Mouse (Mus musculus) small intestine, adult 2 months (tissue): ENCODE data around the gene Mfsd2a. TPM values are rescaled to one million over a fixed set of nuclear protein-coding genes. Genes with fewer than 3 reads are reported as not detected.

Experiments used
- H3K27ac ChIP-seq: fragments of 200-500 bp; 2 replicates; pipeline ENCODE4 v1.5.1; 2012; ENCODE audit warnings: low read depth, low read length, control low read depth, inconsistent platforms; ENCODE audit not compliant: insufficient read depth
- H3K27me3 ChIP-seq: fragments of 200-500 bp; 2 replicates; pipeline ENCODE4 v1.6.1; 2012; ENCODE audit warnings: mild to moderate bottlenecking, moderate library complexity, low read length, inconsistent platforms; ENCODE audit not compliant: control insufficient read depth, insufficient read depth
- H3K36me3 ChIP-seq: fragments of 200-500 bp; 2 replicates; pipeline ENCODE4 v1.6.1; 2012; ENCODE audit warnings: mild to moderate bottlenecking, low read length, control low read depth, inconsistent platforms; ENCODE audit not compliant: control insufficient read depth, insufficient read depth
- H3K4me1 ChIP-seq: fragments of 200-500 bp; 2 replicates; pipeline ENCODE4 v1.6.1; 2012; ENCODE audit warnings: low read length, inconsistent platforms, mixed read lengths; ENCODE audit not compliant: control insufficient read depth, insufficient read depth, insufficient read length
- H3K4me3 ChIP-seq: fragments of 200-500 bp; 2 replicates; pipeline ENCODE4 v1.5.1; 2012; ENCODE audit warnings: low read depth, mild to moderate bottlenecking, control low read depth, inconsistent platforms, low read length, moderate library complexity
- CTCF ChIP-seq: fragments of 200-500 bp; IDR thresholded peaks from 2 replicates; pipeline ENCODE4 v1.5.1; 2012; ENCODE audit warnings: low read depth, mild to moderate bottlenecking, control low read depth, inconsistent platforms, low read length, moderate library complexity, mixed read lengths; ENCODE audit not compliant: insufficient replicate concordance, insufficient read length; ENCODE audit errors: extremely low read depth
- POLR2A ChIP-seq: fragments of 200-500 bp; IDR thresholded peaks from 2 replicates; pipeline ENCODE4 v1.6.1; 2012; ENCODE audit warnings: low read depth, mild to moderate bottlenecking, control low read depth, inconsistent platforms, low read length, moderate library complexity
- WGBS: fragments of 180-500 bp; shearing (Covaris S2); methylation state at CpG from one replicate; pipeline ENCODE4 v1.1.7; 2018; 5-methylcytosine and 5-hydroxymethylcytosine counted together
- polyA plus RNA-seq: library from polyadenylated mRNA; depleted of rRNA; stranded (reverse); fragments of >200 nt; gene quantifications from 2 replicates; pipeline ENCODE4 v1.2.3, GENCODE M21; 2012

Gene Mfsd2a
- polyA plus RNA-seq, 1 experiment, result 28.0 TPM

- WGBS, result 40% methylated on average over 8 of the region's 8 CpGs
- peaks cover 19% of the 10 kb centered on the region for H3K4me1 ChIP-seq
- no peak overlapping the region for H3K4me3 ChIP-seq
- H3K27me3 ChIP-seq, result no peaks in the 10 kb centered on the region; the same call in 1 of the 2 replicates
- TF ChIP-seq CTCF (no peak), POLR2A (no peak)
- H3K27ac ChIP-seq, result no peak overlapping the region
- peaks cover 4% of the 10 kb centered on the region; the same call in 1 of the 2 replicates for H3K36me3 ChIP-seq
Observed at GRCm38 (mm10) chr4:122962751-122963150, 1.8 kb upstream of the Mfsd2a start.

GRCm38 (mm10) chr4:122961589-122961988 lies 601 bp upstream of the Mfsd2a start:
- Histone ChIP-seq H3K36me3 (peaks cover 10% of the 10 kb centered on the region), H3K4me3 (peak overlapping the region; percentile 74; the same call in 1 of the 2 replicates), H3K27me3 (no peaks in the 10 kb centered on the region; the same call in 1 of the 2 replicates), H3K4me1 (peaks cover 20% of the 10 kb centered on the region), H3K27ac (no peak overlapping the region)
- WGBS, result 76% methylated on average over 6 of the region's 6 CpGs
- TF ChIP-seq CTCF, result no peak
- no peak for TF ChIP-seq POLR2A

- TF ChIP-seq CTCF, result no peak
- TF ChIP-seq POLR2A, result no peak
- Histone ChIP-seq H3K4me3 (peak overlapping the region; percentile 74), H3K27ac (peak overlapping the region; percentile 26), H3K27me3 (no peaks in the 10 kb centered on the region; the same call in 1 of the 2 replicates), H3K4me1 (peaks cover 28% of the 10 kb centered on the region), H3K36me3 (peaks cover 11% of the 10 kb centered on the region)
- under 1% methylated on average over 43 of the region's 43 CpGs for WGBS
Observed at GRCm38 (mm10) chr4:122960321-122961099, 478 bp downstream of the Mfsd2a start.

- Histone ChIP-seq H3K4me1 (peaks cover 33% of the 10 kb centered on the region), H3K27ac (no peak overlapping the region), H3K4me3 (peak overlapping the region; percentile 74), H3K27me3 (no peaks in the 10 kb centered on the region; the same call in 1 of the 2 replicates), H3K36me3 (peaks cover 11% of the 10 kb centered on the region)
- TF ChIP-seq POLR2A (no peak), CTCF (no peak)
- 8% methylated on average over 8 of the region's 8 CpGs for WGBS
Observed at GRCm38 (mm10) chr4:122959816-122960215, 1.2 kb downstream of the Mfsd2a start.

- no peaks in the 10 kb centered on the region; the same call in 1 of the 2 replicates for H3K27me3 ChIP-seq
- TF ChIP-seq POLR2A (no peak), CTCF (no peak)
- peaks cover 40% of the 10 kb centered on the region for H3K4me1 ChIP-seq
- H3K27ac ChIP-seq, result no peak overlapping the region
- WGBS, result 85% methylated on average over 6 of the region's 6 CpGs
- H3K36me3 ChIP-seq, result peaks cover 12% of the 10 kb centered on the region
- no peak overlapping the region for H3K4me3 ChIP-seq
Observed at GRCm38 (mm10) chr4:122958491-122959031, 2.4 kb downstream of the Mfsd2a start.

- no peak overlapping the region for H3K27ac ChIP-seq
- 74% methylated on average over 5 of the region's 6 CpGs for WGBS
- H3K4me1 ChIP-seq, result peaks cover 40% of the 10 kb centered on the region
- no peaks in the 10 kb centered on the region; the same call in 1 of the 2 replicates for H3K27me3 ChIP-seq
- H3K4me3 ChIP-seq, result no peak overlapping the region
- TF ChIP-seq CTCF, result no peak
- no peak for TF ChIP-seq POLR2A
- H3K36me3 ChIP-seq, result peaks cover 16% of the 10 kb centered on the region
Observed at GRCm38 (mm10) chr4:122956301-122956700, 4.7 kb downstream of the Mfsd2a start.
